8 mouse cellular contexts compared by ENCODE assay signal in genomic region chr11:87751491-87751966, GRCm38 (mm10). TPM values are rescaled to one million over a fixed set of nuclear protein-coding genes. Genes with fewer than 3 reads are reported as not detected.
DNase-seq lines count a peak whose midpoint lies in the region; TF ChIP-seq lines count a peak whose summit lies in the region.
"Had no signal": no experiment of that assay in that cellular context is flagged by ENCODE, and none has a peak within 500 bp of the region (broad histone marks: within the 10 kb centered on the region; RNA-seq: fewer than 3 reads in every experiment).

No protein-coding gene starts in this region.

- TF ChIP-seq RAD21 in CH12.LX (IDR thresholded peaks at IDR 0.05; ENCODE audit: low read depth, low read length) = no peak

- peaks cover 4 to 6% of the 10 kb centered on the region in 2 experiments for H3K36me3 ChIP-seq in CH12.LX (replicated peaks in 1 of 2; ENCODE audit: control insufficient read depth in 1 of 2, insufficient read depth in 1 of 2, low read length in 1 of 2)

- no peak for TF ChIP-seq CTCF in CH12.LX (conservative IDR thresholded peaks at IDR 0.05 in 1 of 2, IDR thresholded peaks at IDR 0.05 in 1 of 2; ENCODE audit: low read depth in 2 of 2, low read length in 2 of 2)
- no peak for TF ChIP-seq CTCF in olfactory bulb, adult 2 months (IDR thresholded peaks at IDR 0.05; ENCODE audit: insufficient read depth, low read depth, low read length)

- no peaks in the 10 kb centered on the region for H3K9me3 ChIP-seq in CH12.LX (replicated peaks; ENCODE audit: low read length)

- in situ Hi-C loops in CH12.LX (cut with MboI; ENCODE audit: low pct_ligation_motif_present, low pct_unique_long_range_greater_than_20kb, low sequenced_read_pairs) = loop anchor here (5.0 kb wide), 1 partner anchor 89 kb away; the partner anchor contains the start of gene Rnf43

- H3K27ac ChIP-seq in CH12.LX (ENCODE audit: insufficient read depth, low read depth) = peak overlapping the region; percentile 98
- peak overlapping the region; percentile 10; the same call in 1 of the 2 replicates for H3K27ac ChIP-seq in olfactory bulb, adult 2 months (ENCODE audit: insufficient read depth, low read depth, low read length)

- H3K4me3 ChIP-seq in CH12.LX (replicated peaks in 1 of 3; ENCODE audit: low read depth in 2 of 3, low read length in 2 of 3, poor library complexity in 1 of 3) = peak overlapping the region; percentile 42 to 58 (median 54)
- no peak overlapping the region; the same call in 1 of the 2 replicates for H3K4me3 ChIP-seq in olfactory bulb, adult 2 months (ENCODE audit: insufficient read depth, low read depth, low read length)

- DNase-seq in B cell, adult 2 months = peak; percentile 65
- DNase-seq in CH12.LX (ENCODE audit: extremely low read depth) (peak; percentile 90), liver (peak; percentile 81)
- no peak for DNase-seq in right cerebral cortex, adult 2 months (ENCODE audit: low spot score in 2 of 2)
- no peak for DNase-seq in urinary bladder, postnatal 25 days (ENCODE audit: low spot score)
- no peak for DNase-seq in cerebellum, postnatal 14 days
- DNase-seq: forebrain, postnatal 0 days had no signal

- peaks cover 31 to 68% of the 10 kb centered on the region in 2 experiments for H3K4me1 ChIP-seq in CH12.LX (ENCODE audit: control insufficient read depth in 1 of 2, insufficient read depth in 2 of 2)
- H3K4me1 ChIP-seq in olfactory bulb, adult 2 months (ENCODE audit: control insufficient read depth, insufficient read depth, low read length) = no peaks in the 10 kb centered on the region

- no peaks in the 10 kb centered on the region for H3K27me3 ChIP-seq in CH12.LX (replicated peaks)

- peak overlapping the region; percentile 86 for H3K9ac ChIP-seq in CH12.LX (ENCODE audit: insufficient read depth, low read depth)
- H3K9ac ChIP-seq: forebrain, postnatal 0 days had no signal

- peak; percentile 65 for TF ChIP-seq POLR2A in CH12.LX (IDR thresholded peaks at IDR 0.05; ENCODE audit: low read depth, low read length)
- TF ChIP-seq POLR2A in olfactory bulb, adult 2 months (IDR thresholded peaks at IDR 0.05; ENCODE audit: insufficient read depth, low read depth, low read length) = no peak

- no peak for TF ChIP-seq EP300 in CH12.LX (IDR thresholded peaks at IDR 0.05; ENCODE audit: low read length)

- peak overlapping the region; percentile 86 for H3K4me2 ChIP-seq in CH12.LX (ENCODE audit: insufficient read depth, low read depth, poor library complexity, severe bottlenecking)

- peaks cover 26% of the 10 kb centered on the region for H3K79me2 ChIP-seq in CH12.LX (replicated peaks; ENCODE audit: control insufficient read depth, extremely low read depth, insufficient read depth, poor library complexity, severe bottlenecking)

- whole genome bisulfite sequencing in olfactory bulb, adult 2 months = 77% methylated on average over 4 of the region's 4 CpGs

- dilution Hi-C loops in CH12.LX (cut with MboI; ENCODE audit: extremely low pct_ligation_motif_present, extremely low pct_unique_long_range_greater_than_20kb, low sequenced_read_pairs) = no loop called here

TF ChIP-seq in CH12.LX, 34 proteins besides CTCF, POLR2A, EP300 and RAD21:
- TF ChIP-seq ZNF384 (IDR thresholded peaks at IDR 0.05; ENCODE audit: low read depth, low read length) (no peak), TBP (conservative IDR thresholded peaks at IDR 0.05; ENCODE audit: low read depth, low read length) (peak; percentile 93)

RNA-seq across cellular contexts. Expression of gene Tspoap1, which starts 8.8 kb away (rescaled TPM):
- 19.9 and 36.9 TPM in 2 replicates for total RNA-seq in CH12.LX (2012; rRNA removed)
- total RNA-seq in CH12.LX (2014; rRNA removed) = 12.8 and 16.5 TPM in 2 replicates
- polyA plus RNA-seq in CH12.LX (2012; ENCODE audit: insufficient read length, low read depth) = 11.6 and 12.3 TPM in 2 replicates
- polyA plus RNA-seq in olfactory bulb, adult 2 months (2012; ENCODE audit: insufficient read depth, insufficient read length, low replicate concordance, missing spikeins) = not detected in 2 replicates

RNA-seq across cellular contexts. Expression of gene Supt4a, which starts 14.2 kb away (rescaled TPM):
- total RNA-seq in CH12.LX (2012; rRNA removed) = 241 and 287 TPM in 2 replicates
- total RNA-seq in CH12.LX (2014; rRNA removed) = 251 and 256 TPM in 2 replicates
- polyA plus RNA-seq in CH12.LX (2012; ENCODE audit: insufficient read length, low read depth) = 220 and 229 TPM in 2 replicates
- polyA plus RNA-seq in olfactory bulb, adult 2 months (2012; ENCODE audit: insufficient read depth, insufficient read length, low replicate concordance, missing spikeins) = not detected in 2 replicates

RNA-seq across cellular contexts. Expression of gene Mpo, which starts 41.9 kb away (rescaled TPM):
- total RNA-seq in CH12.LX (2012; rRNA removed) = not detected in 2 replicates
- total RNA-seq in CH12.LX (2014; rRNA removed) = not detected in 2 replicates
- polyA plus RNA-seq in CH12.LX (2012; ENCODE audit: insufficient read length, low read depth) = not detected in 2 replicates
- not detected in 2 replicates for polyA plus RNA-seq in olfactory bulb, adult 2 months (2012; ENCODE audit: insufficient read depth, insufficient read length, low replicate concordance, missing spikeins)
- polyA plus RNA-seq: forebrain, postnatal 0 days had no signal

Comparison
In these comparisons a context has a peak if more than half of its experiments do, and no peak if none do; other contexts are left out.
1. DNase-seq: peak in B cell, adult 2 months (2 of 2), CH12.LX (single experiment) and liver (single experiment); none in right cerebral cortex, adult 2 months (0 of 2), urinary bladder, postnatal 25 days (single experiment) and cerebellum, postnatal 14 days (0 of 2).
2. RNA of gene Supt4a, which starts 14.2 kb away (polyA plus RNA-seq): 220 to 229 TPM in CH12.LX; not detected in olfactory bulb, adult 2 months; every median in the first group is over 100 times any median in the second.